Mouse (Mus musculus) heart, embryonic 15.5 days (tissue): ENCODE results near the gene Ccer2. TPM values are rescaled to one million over a fixed set of nuclear protein-coding genes. Genes with fewer than 3 reads are reported as not detected.

ENCODE experiments used
- ATAC-seq: fragments of 200-750 bp; cut with Nextera tagmentation; replicated peaks from 2 replicates; pipeline ENCODE4 v1.8.0; 2017; ENCODE audit warnings: low read depth, moderate TSS enrichment; ENCODE audit not compliant: insufficient number of reproducible peaks, insufficient read depth, low FRiP score
- H3K27ac ChIP-seq: fragments of 300-500 bp; sonication (generic); 2 replicates; pipeline ENCODE4 v1.5.1; 2015; ENCODE audit warnings: mild to moderate bottlenecking, inconsistent platforms
- H3K27me3 ChIP-seq: fragments of 300-500 bp; sonication (generic); 2 replicates; pipeline ENCODE4 v1.6.1; 2015; ENCODE audit warnings: inconsistent platforms
- H3K36me3 ChIP-seq: fragments of 300-500 bp; sonication (generic); 2 replicates; pipeline ENCODE4 v1.6.1; 2015; ENCODE audit warnings: mild to moderate bottlenecking, inconsistent platforms
- H3K4me1 ChIP-seq: fragments of 300-500 bp; sonication (generic); replicated peaks from 2 replicates; pipeline ENCODE4 v1.6.1; 2015; ENCODE audit warnings: inconsistent platforms
- H3K4me2 ChIP-seq: fragments of 300-500 bp; sonication (generic); 2 replicates; pipeline ENCODE4 v1.6.1; 2015; ENCODE audit warnings: inconsistent platforms, mild to moderate bottlenecking, moderate library complexity
- H3K4me3 ChIP-seq: fragments of 300-500 bp; sonication (generic); 2 replicates; pipeline ENCODE4 v1.5.1; 2015; ENCODE audit warnings: mild to moderate bottlenecking, inconsistent platforms
- H3K9ac ChIP-seq: fragments of 300-500 bp; sonication (generic); 2 replicates; pipeline ENCODE4 v1.6.1; 2015; ENCODE audit warnings: mild to moderate bottlenecking, inconsistent platforms
- H3K9me3 ChIP-seq: fragments of 300-500 bp; sonication (generic); replicated peaks from 2 replicates; pipeline ENCODE4 v1.6.1; 2016; ENCODE audit warnings: inconsistent platforms
- WGBS: fragments of 180-500 bp; shearing (Covaris S2); methylation state at CpG from one replicate; pipeline ENCODE4 v1.1.7; 2015; ENCODE audit warnings: mixed read lengths; 5-methylcytosine and 5-hydroxymethylcytosine counted together
- polyA plus RNA-seq: library from polyadenylated mRNA; unstranded; fragments of >200 nt; fragmentation: Nextera tagmentation; extraction: Ambion mirVana; gene quantifications from 2 replicates; pipeline ENCODE4 v1.2.1, GENCODE M21; 2015

Ccer2 gene
- polyA plus RNA-seq, 1 experiment from 2014 or later: not detected

DNA sequence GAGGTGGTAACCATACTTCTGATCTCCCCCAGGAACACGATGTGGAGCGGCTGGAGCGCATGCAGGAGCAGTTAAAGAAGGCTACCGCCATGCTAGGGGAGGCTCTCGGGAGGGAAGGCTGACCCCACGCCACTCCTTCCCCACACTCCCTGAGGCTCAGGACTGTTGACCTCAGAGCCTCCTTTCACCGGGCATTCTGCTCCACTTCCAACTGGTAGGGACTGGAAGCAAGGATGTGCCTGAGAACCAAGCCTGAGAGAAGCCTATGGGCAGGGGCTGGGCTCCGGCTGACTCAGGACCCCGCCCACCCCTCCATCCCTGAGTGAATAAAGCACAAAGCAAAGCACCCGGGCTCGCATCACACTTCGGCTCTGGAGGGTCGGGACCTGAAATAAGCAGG is 2.6 kb downstream of the Ccer2 start:
- Histone ChIP-seq H3K4me1 (peaks cover 5% of the 10 kb centered on the region), H3K9ac (no peak overlapping the region), H3K9me3 (no peaks in the 10 kb centered on the region), H3K36me3 (peaks cover 20% of the 10 kb centered on the region), H3K27ac (no peak overlapping the region), H3K4me2 (no peak overlapping the region), H3K4me3 (no peak overlapping the region), H3K27me3 (peaks cover 18% of the 10 kb centered on the region)
- 82% methylated on average over 13 of the region's 13 CpGs for WGBS
- no peak for ATAC-seq

DNA sequence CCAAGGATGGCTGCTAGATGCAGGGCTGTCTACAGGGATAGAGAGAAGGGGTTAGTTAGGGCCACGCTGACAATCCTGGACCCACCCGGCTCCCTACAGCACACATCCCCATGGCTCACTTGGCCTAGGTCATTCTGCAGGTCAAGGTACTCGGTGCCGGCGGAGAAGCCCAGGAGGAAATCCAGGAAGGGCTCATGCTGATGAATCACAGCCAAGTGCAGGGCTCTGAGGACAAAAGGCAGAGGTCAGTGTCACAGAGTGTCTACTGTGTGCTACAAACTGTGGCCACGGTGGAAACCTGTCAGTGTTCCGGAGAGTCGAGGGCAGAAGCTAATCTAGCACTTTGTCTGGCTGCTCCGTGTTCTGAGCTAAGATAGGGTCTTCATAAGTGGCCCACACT is 5.9 kb downstream of the Ccer2 start:
- H3K9ac ChIP-seq: no peak overlapping the region
- no peaks in the 10 kb centered on the region for H3K9me3 ChIP-seq
- peaks cover 20% of the 10 kb centered on the region for H3K36me3 ChIP-seq
- H3K4me3 ChIP-seq: no peak overlapping the region
- H3K27me3 ChIP-seq: peaks cover 3% of the 10 kb centered on the region
- 77% methylated on average over 9 of the region's 9 CpGs for WGBS
- no peak for ATAC-seq
- H3K4me2 ChIP-seq: no peak overlapping the region
- peaks cover 12% of the 10 kb centered on the region for H3K4me1 ChIP-seq
- H3K27ac ChIP-seq: no peak overlapping the region

- 71% methylated on average over 6 of the region's 6 CpGs for WGBS
- ATAC-seq: no peak
- peak overlapping the region; percentile 85 for H3K4me3 ChIP-seq
- H3K4me2 ChIP-seq: peak overlapping the region; percentile 78
- H3K36me3 ChIP-seq: peaks cover 16% of the 10 kb centered on the region
- no peaks in the 10 kb centered on the region for H3K27me3 ChIP-seq
- peaks cover 23% of the 10 kb centered on the region for H3K4me1 ChIP-seq
- H3K27ac ChIP-seq: no peak overlapping the region
- no peaks in the 10 kb centered on the region for H3K9me3 ChIP-seq
- H3K9ac ChIP-seq: no peak overlapping the region
These were observed 9.2 kb downstream of the Ccer2 start for GRCm38 (mm10) chr7:28765211-28765610.

DNA sequence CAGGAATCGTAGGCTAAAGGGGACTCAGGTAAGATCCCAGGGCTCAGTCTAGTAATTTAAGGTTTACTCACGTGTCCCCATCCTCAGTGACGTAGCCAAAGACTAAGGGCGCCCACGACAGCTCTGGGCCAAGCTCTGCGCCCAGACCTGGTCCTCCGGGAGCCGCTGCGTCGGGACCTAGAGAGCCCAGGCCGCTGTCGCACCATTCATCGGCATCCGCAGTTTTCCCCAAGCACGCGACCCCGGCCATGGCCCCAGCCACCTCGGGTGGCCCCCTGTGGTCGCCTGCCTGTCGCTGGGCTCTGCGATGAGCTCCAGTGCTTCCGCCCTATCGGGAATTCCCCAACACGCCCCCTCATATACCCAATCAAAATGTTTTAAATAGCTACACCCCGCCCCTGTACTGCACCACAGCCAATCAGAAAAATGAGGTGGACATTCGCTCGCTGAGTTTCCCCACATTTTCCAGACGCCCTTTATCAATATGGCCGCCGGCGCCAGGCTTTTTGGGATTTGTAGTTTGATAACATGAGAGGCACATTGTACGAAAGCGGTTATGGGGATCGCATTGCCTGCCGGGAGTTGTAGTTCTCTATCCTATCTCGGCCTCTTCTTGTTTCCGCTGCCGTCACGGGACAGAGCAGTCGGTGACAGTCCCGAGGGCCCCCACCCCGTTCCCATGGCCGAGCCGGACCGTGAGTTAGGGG is 10.4 kb downstream of the Ccer2 start, which contains the start of gene Sirt2:
Gene Sirt2, plus strand, starts transcription at position 563 of the 707 bp plus-strand sequence.
- peak; percentile 98 for ATAC-seq
- Histone ChIP-seq H3K9me3 (no peaks in the 10 kb centered on the region), H3K27ac (0 out of 2 replicates have a peak within 1 kb of the TSS, but pooled peaks have one; percentile 31), H3K4me3 (peak within 1 kb of the TSS; percentile 85), H3K4me2 (peak within 1 kb of the TSS; percentile 78), H3K9ac (peak within 1 kb of the TSS; percentile 73), H3K27me3 (no peaks in the 10 kb centered on the region), H3K4me1 (peaks cover 23% of the 10 kb centered on the region), H3K36me3 (peaks cover 4% of the 10 kb centered on the region)
- under 1% methylated on average over 45 of the region's 45 CpGs for WGBS

- H3K9ac ChIP-seq: peak overlapping the region; percentile 68
- H3K36me3 ChIP-seq: no peaks in the 10 kb centered on the region; the same call in 1 of the 2 replicates
- H3K4me2 ChIP-seq: peak overlapping the region; percentile 62
- H3K27ac ChIP-seq: no peak overlapping the region
- H3K4me1 ChIP-seq: peaks cover 25% of the 10 kb centered on the region
- H3K27me3 ChIP-seq: no peaks in the 10 kb centered on the region
- no peak for ATAC-seq
- H3K9me3 ChIP-seq: no peaks in the 10 kb centered on the region
- peak overlapping the region; percentile 85 for H3K4me3 ChIP-seq
- WGBS: 5% methylated on average over 14 of the region's 14 CpGs
These were observed 10.9 kb downstream of the Ccer2 start for GRCm38 (mm10) chr7:28766910-28767309.

DNA sequence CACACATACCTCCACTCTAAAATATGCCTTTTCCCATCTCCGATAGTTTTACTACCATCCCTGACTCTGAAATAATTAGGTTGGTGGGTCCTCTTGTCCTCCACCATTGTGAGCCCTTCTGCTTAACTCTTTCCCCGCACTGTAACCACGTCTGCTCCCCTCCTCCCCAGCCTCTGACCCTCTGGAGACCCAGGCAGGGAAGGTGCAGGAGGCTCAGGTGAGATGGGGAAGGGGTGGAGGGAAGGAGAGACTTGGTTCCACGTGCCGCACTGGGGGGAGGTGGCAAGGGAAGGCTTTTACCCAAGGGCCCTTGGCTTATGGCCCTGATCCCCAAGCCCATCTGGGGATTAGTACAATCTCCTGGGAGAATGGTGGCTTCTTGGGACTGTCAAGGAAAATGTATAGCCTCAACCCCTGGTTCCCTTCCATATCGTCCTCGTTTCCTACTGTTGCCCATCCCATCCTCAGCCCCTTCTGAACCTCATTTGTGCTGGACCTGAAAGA is 11.5 kb downstream of the Ccer2 start, which contains the start of gene Nfkbib:
Gene Nfkbib, minus strand, starts transcription at position 51 of the 504 bp plus-strand sequence.
- Histone ChIP-seq H3K9me3 (no peaks in the 10 kb centered on the region), H3K36me3 (no peaks in the 10 kb centered on the region; the same call in 1 of the 2 replicates), H3K27ac (no peak within 1 kb of the TSS), H3K9ac (peak within 1 kb of the TSS; percentile 73), H3K4me1 (peaks cover 27% of the 10 kb centered on the region), H3K4me3 (peak within 1 kb of the TSS; percentile 85), H3K4me2 (peak within 1 kb of the TSS; percentile 78), H3K27me3 (no peaks in the 10 kb centered on the region)
- 69% methylated on average over 7 of the region's 7 CpGs for WGBS
- no peak for ATAC-seq

DNA sequence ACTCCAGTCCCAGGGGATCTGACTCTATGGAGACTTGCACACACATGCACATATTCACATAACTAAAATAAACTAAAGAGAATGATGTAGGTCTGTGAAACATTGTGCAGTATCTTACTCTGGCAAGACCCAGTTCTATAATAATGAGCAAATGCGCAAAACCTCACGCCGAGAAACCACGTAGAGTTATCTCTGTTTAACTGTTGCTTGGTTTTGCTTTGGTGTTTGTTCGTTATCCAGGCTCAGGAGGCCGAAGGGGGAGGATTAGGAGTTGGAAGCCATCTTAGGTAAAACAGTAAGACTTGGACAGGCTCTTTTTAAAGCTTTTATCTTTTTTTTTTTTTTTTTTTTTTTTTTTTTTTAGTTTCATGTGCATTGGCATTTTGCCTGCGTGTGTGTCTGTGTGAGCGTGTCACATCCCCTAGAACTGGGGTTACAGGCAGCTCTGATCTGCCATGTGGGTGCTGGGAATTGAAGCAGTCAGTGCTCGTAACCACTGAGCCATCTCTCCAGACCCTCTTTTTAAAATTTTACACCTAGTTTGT is 13.5 kb downstream of the Ccer2 start:
- Histone ChIP-seq H3K4me2 (no peak overlapping the region), H3K36me3 (no peaks in the 10 kb centered on the region), H3K27ac (no peak overlapping the region), H3K4me1 (peaks cover 27% of the 10 kb centered on the region), H3K27me3 (no peaks in the 10 kb centered on the region), H3K9me3 (no peaks in the 10 kb centered on the region), H3K9ac (no peak overlapping the region), H3K4me3 (no peak overlapping the region)
- no peak for ATAC-seq
- WGBS: 91% methylated on average over 9 of the region's 9 CpGs

DNA sequence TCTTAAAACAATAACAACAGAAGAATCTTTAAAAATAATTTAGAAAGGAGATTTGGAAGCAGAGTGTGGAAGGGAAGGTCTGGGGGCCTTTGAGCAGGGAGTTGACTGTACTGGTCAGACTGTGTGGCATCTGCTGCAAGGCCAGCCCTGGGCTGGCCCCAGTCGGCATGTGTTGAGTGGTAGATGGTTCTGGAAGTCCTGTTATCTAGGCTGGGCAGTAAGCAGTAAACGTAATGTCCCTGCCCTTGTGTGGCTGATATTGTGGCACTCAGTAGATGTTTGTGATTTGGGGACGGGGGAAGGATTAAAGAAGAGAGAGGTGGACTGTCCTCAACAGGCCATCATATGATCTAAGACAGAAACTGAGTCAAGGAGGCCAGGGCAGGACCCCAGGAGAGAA is 14.3 kb downstream of the Ccer2 start:
- Histone ChIP-seq H3K4me1 (peaks cover 22% of the 10 kb centered on the region), H3K27me3 (no peaks in the 10 kb centered on the region), H3K36me3 (no peaks in the 10 kb centered on the region), H3K9ac (no peak overlapping the region), H3K4me2 (no peak overlapping the region), H3K4me3 (no peak overlapping the region), H3K27ac (no peak overlapping the region), H3K9me3 (no peaks in the 10 kb centered on the region)
- ATAC-seq: no peak
- 80% methylated on average over 3 of the region's 3 CpGs for WGBS

DNA sequence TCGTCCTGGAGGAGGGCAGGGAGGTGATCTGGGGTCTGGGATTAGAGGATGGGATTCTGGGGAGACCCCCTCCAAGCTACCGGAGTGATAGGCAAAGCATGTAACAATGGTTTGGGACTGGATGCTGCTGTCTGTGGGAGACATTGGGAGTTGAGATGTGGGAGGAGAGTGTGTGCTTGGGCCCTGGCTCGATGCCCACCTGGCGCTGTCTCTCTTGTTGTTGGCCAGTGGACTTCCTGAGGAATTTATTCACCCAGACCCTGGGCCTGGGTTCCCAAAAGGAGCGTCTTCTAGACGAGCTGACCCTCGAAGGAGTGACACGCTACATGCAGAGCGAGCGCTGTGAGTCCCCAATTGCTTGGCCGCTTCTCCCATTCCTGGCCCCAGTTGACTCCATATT is 15.9 kb downstream of the Ccer2 start:
- Histone ChIP-seq H3K36me3 (no peaks in the 10 kb centered on the region), H3K4me2 (no peak overlapping the region), H3K4me1 (peaks cover 15% of the 10 kb centered on the region), H3K9me3 (no peaks in the 10 kb centered on the region), H3K4me3 (no peak overlapping the region), H3K9ac (no peak overlapping the region), H3K27ac (no peak overlapping the region), H3K27me3 (no peaks in the 10 kb centered on the region)
- 85% methylated on average over 11 of the region's 11 CpGs for whole genome bisulfite sequencing
- no peak for ATAC-seq

DNA sequence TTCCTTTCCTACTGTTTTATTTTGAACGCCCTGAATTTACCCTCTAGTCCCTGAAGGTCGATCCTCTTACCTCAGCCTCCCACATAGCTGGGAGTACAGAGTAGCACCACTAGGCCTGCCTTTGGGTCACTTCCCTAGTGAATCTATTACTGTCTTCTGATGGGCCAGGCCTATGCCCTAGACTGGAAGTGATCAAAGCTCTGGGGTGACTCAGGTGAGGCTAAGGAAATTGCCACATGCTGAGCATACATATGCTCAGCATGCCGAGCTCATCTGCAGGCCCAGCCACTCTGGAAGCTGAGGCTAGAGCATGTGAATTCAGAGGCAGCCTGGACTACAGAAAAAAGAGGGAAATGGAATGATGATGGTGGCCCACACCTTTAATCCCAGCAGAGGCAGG is 17.2 kb downstream of the Ccer2 start:
- 0 out of 2 replicates have a peak, but pooled peaks cover 4% of the 10 kb centered on the region for H3K36me3 ChIP-seq
- H3K4me2 ChIP-seq: no peak overlapping the region
- H3K9ac ChIP-seq: no peak overlapping the region
- H3K27ac ChIP-seq: no peak overlapping the region
- no peak overlapping the region for H3K4me3 ChIP-seq
- no peaks in the 10 kb centered on the region for H3K27me3 ChIP-seq
- H3K9me3 ChIP-seq: no peaks in the 10 kb centered on the region
- WGBS: 49% methylated on average over 3 of the region's 3 CpGs
- no peak for ATAC-seq
- 0 out of 2 replicates have a peak, but pooled peaks cover 4% of the 10 kb centered on the region for H3K4me1 ChIP-seq

DNA sequence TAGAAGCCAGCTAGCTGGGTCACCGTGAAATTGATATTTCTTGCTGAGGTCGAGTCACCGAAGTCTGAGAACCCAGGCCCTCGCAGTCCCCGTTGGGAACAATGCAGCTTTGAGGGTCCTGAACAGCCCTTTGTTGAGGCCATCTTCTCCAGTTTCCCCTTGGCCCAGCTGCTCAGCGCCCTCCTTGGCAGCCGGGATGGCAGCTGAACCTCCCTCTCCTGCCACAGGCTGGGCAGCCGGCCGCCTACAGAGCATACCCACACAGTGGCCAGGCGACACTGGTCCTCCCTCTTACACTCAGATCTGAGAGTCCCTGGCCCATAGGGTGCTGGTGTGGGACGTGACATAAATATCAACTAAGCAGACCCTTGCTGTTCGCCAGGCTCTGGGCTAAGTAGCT is 18.2 kb downstream of the Ccer2 start:
- Histone ChIP-seq H3K36me3 (0 out of 2 replicates have a peak, but pooled peaks cover 4% of the 10 kb centered on the region), H3K27me3 (no peaks in the 10 kb centered on the region), H3K4me3 (no peak overlapping the region), H3K4me1 (0 out of 2 replicates have a peak, but pooled peaks cover 4% of the 10 kb centered on the region), H3K9me3 (no peaks in the 10 kb centered on the region), H3K27ac (no peak overlapping the region), H3K9ac (no peak overlapping the region), H3K4me2 (no peak overlapping the region)
- 82% methylated on average over 12 of the region's 12 CpGs for WGBS
- no peak for ATAC-seq
